Mouse (Mus musculus): Measurements from ENCODE around the gene Azin2. TPM values are rescaled to one million over a fixed set of nuclear protein-coding genes. Genes with fewer than 3 reads are reported as not detected.
A peak's percentile ranks its signal among the peaks of the same experiment; 100 is the strongest.

Gene Azin2
- total RNA-seq, 2 experiments from 2014 or later: 0.85 TPM; not detected in 1

DNA sequence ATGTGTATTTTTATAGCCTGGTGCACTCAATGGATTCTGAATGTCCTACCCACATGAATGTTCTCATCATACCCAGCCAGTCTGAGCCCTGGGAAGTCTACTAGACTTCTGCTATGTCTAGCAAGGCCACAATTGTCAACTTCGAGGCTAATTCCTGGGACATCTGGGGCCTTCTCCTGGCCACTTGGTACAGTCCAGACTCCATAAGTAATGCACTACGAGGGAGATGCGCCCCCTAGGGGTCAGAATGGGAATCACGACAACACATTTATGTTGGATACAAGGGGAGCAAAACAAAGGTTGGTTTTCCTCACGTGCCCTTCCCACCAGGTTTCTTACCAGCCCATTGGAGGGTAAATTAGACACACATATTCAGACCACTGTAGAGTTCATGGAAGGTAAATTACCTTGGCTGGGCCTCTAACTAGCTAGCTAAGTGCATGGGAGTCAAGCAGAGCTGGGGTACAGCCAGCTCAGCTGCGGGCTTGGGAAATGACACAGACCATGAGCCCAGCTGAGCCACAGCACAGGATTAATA is 14.0 kb downstream of the Azin2 start:
- ATAC-seq (replicated peaks; ENCODE audit: low FRiP score, poor library complexity, severe bottlenecking): 0 out of 2 replicates have a peak, but pooled peaks have one; percentile 50

DNA sequence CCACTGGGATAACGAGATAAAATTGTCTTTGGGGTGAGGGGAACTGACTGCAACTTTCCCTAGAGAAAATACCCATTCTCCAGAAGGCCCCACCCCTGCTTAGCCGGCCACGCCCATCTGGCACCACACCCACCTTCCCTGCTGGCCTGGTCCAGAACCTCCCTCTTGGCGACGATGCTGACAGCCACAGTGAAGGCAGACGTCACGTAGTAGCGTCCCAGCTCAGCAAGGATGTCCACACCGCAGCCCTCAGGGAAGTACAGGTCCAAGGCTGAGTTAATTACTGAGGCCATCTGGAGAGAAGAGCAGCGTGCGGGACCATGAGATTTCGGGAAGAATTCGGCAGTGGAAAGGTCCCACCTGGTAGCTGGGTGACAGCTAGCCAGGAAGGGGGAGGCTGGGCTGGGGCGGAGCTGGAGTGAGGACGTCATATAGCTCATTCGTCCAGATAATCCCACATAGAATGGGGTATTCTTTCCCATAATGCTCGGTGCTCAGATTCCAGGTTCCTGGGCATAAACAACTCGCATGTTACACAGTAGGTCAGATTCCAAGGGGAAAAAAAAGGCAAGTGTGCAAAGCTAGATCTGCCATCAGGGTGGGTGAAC is 14.8 kb downstream of the Azin2 start:
- ATAC-seq (replicated peaks; ENCODE audit: low FRiP score, poor library complexity, severe bottlenecking): no peak

DNA sequence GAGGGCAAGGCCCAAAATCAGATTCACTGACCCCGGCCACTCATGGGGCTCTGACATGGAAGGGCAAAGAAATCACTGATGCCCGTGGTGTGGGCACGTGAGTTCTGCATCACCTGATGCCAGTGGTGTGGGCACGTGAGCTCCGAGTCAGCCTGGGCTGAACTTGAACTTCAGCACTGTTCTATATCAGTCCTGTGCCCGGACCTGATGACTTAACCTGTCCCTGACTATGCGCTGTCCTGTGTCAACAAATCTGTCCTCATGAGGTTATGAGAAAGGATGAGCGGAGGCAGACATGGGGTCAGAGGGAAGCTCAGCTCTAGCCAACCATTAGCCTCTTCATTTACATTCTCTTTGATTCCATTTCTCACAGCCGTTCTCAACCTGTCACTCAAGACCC is 15.5 kb downstream of the Azin2 start:
- no peak for ATAC-seq (replicated peaks; ENCODE audit: low FRiP score, poor library complexity, severe bottlenecking)

DNA sequence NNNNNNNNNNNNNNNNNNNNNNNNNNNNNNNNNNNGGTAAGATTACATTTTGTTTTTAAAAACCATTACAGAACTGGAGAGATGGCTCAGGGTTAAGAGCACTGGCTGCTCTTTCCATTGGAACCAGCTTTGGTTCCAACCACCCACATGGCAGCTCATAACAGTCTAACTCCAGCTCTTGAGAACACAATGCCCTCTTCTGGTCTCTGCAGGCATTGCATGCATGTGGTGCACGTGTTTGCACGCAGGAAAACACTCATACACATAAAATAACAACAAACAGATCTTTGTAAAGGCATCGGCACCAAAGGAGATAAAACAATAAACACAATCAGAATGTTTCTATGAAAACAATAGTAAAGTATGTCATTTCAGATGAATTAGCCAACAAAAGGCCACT is 19.9 kb downstream of the Azin2 start:
- ATAC-seq (replicated peaks; ENCODE audit: low FRiP score, poor library complexity, severe bottlenecking): no peak; the same call in 1 of the 2 replicates

DNA sequence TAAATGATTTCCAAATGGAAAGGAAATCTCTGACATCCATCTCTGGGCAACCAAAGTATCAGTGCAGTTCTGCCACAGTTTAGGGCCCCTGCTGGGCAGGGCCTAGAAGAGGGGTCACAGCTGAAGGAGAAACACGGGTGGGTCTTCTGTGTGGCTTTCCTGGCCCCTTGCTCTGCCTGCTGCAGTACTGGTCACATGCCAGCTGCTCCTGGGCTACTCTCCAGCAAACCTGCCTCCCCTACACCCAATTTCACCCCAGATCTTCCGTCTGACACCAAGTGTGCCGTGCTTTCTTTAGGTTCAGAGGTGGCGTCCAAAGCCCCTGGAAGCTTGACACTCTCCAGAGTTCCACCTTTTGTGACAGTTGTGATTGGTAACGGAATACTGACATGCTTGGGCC is 26.6 kb downstream of the Azin2 start:
- ATAC-seq (replicated peaks; ENCODE audit: low FRiP score, poor library complexity, severe bottlenecking): no peak

DNA sequence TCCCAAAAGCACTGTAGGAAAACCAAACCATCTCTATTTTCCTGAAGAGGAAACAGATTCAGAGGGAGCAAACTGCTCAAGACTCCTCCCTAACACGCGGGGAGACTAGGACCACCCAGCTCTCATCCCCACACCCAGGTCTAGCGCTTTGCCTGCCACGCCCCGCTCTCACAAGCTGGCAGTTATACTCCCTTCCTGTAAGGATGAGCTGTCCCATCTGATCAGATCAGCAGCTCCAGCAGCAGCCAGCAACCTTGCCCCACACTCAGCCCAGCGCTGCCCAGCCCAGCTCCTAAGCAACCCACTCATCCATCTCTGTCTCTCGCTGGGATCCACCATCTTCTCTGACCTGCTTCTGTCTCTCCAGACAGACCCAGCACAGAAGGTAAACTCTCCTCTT is 29.5 kb downstream of the Azin2 start:
- no peak for ATAC-seq (replicated peaks; ENCODE audit: low FRiP score, poor library complexity, severe bottlenecking)

DNA sequence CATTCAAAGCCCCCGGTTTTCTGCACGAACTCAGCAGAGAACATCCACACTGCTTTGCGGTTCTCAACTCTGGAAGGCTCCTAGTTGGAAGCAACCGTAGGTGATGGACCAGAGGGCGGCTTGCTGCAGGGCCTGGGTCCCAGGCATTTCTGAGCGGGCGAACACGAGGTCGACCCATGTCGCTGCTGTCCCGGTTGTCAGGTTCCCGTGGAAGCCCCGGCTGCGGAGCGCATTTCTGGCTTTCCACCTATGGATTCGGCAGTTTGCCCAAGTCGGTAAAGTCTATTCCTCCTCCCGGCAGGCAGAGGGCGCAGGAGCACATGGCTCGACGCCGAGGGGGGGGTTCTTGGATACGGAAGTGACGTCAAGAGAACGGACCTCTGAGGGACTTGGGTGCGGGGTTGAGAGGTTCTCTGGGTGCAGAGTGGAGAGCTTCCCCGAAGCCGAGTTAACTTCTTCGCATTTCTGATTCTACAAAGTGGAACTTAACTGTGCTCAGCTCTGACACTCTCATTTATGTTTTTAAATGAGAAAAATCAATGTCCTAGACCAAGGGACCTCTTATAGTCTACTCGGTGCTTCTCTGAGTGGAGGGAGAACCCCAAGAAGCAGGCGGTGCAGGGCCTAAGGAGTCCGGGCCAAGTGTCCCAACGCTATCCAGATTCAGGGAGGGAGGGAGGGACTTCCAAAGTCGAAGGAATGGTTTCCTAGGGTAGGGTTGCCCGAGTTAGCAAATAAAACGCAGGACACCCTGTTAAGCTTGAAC is 37.2 kb downstream of the Azin2 start:
- ATAC-seq (replicated peaks; ENCODE audit: low FRiP score, poor library complexity, severe bottlenecking): no peak

DNA sequence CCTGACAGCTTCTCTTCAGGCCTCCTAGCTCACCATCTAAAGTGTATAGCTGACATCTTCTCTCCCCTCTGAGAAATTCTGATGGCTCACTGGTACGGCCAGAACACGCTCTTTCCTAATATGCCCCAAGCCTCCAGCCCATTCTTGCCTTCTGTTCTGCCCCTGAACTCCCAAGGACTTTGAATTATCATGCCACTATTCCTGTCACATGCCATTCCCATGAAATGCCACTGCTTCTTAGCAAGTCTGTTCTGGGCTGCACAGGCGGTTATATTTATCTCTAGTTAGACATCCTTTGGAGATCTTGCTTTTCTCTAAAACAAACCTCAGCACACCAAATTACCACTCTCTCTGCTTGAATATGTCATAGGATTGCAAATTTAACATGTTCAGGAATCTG is 38.6 kb downstream of the Azin2 start:
- ATAC-seq (replicated peaks; ENCODE audit: low FRiP score, poor library complexity, severe bottlenecking): no peak

DNA sequence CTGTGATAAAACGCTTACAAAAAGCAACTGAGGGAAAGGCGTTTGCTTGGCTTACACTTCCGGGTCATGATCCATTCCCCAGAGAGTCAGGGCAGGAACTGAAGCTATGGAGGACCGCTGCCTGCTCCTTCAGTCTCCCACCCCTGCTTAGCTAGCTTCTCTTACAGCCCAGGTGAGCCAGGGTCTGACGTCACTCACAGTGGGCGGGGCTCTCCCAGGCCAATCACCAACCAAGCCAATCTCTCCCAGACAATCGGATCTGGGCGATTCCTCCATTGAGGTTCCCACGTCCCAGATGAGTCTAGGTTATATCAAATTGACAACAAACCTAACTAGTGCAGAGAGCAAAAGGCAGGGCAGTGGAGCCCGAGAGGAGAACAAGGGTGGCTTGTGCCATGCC is 43.1 kb downstream of the Azin2 start:
- ATAC-seq (replicated peaks; ENCODE audit: low FRiP score, poor library complexity, severe bottlenecking): no peak

DNA sequence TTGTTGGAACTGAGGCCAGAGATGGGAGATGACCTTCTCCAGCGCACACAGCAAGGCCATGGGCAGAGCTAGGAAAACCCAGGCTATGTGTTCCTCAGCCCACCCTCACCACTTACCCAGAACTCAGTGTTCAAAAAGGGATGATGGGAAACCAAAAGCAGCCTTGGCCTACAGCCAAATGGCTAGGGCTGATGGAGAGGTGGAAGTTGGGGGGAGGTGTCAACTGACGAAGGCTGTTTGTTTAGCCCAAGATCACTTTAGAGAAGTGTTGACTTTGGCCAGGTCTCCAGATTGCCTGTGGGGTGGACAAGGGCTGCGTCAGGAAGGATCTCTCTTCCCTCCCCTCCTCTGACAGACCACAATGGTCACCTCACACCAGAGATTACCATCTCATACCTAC is 44.1 kb downstream of the Azin2 start:
- ATAC-seq (replicated peaks; ENCODE audit: low FRiP score, poor library complexity, severe bottlenecking): no peak

DNA sequence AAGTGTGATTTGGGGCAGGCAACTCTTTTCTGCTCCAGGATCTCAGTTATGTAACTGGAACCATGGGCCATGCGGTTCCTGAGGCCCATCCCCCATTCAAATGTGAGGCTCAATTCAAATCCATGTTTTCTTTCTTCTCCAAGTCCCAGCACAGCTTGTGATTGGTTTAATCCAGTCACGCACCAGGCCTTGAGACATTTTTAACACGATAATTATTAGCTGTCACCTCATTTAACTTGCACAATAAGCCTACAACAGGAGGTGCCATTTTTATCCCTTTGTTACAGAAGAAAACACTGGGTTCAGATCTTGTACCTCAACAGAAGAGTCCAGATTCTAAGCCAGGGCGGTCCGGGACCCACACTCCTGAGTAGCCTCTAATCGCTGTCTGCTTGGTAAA is 44.5 kb downstream of the Azin2 start:
- ATAC-seq (replicated peaks; ENCODE audit: low FRiP score, poor library complexity, severe bottlenecking): no peak

DNA sequence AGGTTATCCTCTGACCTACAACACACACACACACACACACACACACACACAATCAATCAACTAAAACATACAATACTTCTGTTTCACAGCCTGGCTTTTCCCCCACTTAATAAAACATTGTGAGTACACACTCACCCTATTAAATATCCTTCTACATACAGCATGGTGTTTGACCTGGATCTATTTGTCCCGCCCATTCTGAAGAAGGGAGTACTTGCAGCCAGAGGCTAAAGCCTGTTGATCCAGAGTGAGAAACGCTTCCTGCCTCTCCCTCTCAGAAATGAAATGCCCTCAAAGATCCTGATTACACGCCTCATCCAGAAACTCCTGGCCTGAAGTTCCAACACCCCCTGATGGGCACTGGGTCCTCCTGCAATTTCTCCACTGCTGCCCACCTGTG is 45.1 kb downstream of the Azin2 start:
- ATAC-seq (replicated peaks; ENCODE audit: low FRiP score, poor library complexity, severe bottlenecking): no peak

DNA sequence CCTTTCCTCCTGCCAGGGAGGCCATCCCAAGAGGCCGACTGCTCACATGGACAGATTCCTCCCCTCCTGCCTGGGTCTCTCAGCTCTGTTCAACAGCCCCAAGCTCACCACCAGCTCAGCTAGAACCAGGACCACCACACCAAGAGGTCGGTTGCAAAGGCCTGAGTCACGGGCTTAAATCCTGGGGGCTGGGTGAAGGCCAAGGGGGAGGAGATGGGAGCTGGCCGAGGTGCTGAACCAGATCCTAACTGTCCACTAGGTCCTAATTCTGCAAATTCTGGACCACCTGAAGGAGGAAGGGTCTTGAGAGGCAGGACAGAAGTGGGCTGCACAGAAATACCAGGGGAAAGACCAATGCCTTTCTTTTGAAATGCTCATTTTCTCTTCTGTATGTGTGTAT is 48.4 kb downstream of the Azin2 start:
- no peak for ATAC-seq (replicated peaks; ENCODE audit: low FRiP score, poor library complexity, severe bottlenecking)

DNA sequence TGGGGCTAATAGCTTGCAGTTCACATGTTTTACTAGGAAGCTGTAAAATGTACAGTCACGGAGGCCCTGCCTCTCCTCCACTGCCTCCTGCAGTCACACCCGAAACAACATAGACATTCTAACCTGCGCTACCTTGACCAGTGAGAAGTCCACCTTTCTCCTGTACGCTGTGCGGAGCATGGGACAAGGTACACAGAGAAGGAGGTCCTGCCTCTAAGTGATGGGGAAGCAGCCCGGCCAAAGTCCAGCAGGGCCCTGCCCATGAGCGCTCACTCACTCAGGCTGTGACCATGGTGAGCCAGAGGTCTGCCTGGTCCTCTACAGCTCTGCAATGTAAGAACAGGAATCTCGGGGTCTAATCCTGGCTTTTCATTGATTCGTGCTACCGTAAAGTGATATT is 50.2 kb downstream of the Azin2 start:
- no peak for ATAC-seq (replicated peaks; ENCODE audit: low FRiP score, poor library complexity, severe bottlenecking)

DNA sequence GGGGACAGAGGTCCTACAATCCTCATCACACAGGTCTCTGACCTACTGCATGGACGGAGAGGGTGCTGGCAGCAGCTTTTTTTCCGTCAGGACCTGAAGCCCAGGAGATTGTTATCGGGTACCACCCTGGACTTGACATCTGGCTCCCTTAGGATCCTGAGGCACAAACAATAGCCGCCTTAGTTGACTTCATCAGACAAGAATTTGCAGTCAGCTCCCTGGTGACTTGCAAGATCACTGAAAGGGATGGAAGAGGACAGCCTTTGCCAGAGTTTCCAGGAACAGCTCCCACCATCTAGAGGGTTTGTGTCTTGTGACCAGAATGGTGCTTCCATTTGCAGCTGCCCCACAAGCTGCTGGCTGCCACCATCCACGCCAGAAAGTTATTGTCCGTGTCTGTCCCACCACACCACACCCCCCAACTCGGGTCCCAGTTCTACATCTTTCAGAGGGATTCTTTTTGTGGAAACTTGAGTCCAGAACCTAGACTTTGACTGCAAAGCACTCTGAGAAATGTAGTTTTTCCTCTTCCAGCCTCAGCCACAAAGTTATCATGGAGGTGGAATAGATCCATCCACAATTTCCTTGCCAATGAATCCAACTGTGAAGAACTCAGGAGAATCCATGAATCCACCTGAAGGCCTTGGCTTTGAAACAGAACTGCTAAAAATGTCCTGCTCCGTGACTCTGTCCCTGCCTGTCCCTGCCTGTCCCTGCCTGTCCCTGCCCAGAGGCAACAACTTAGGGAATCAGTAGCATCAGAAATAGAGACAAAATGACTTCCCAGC is 51.8 kb downstream of the Azin2 start:
- no peak for ATAC-seq (replicated peaks; ENCODE audit: low FRiP score, poor library complexity, severe bottlenecking)

DNA sequence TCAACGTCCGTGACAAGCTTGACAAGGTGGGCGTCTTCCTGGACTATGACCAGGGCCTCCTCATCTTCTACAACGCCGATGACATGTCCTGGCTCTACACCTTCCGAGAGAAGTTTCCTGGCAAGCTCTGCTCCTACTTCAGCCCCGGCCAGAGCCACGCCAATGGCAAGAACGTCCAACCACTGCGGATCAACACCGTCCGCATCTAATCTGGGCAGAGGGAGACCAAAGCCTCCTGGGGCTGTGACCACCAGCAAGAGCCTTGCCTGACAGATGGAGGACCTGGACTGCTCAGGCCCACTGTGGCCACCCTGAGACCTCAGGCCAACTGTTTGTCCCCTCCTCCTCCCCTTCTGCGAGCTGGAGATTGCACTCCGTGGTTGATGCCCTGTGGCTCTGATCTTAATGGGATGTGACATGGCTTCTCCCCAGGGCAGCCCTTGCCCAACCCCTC is 52.8 kb downstream of the Azin2 start:
- ATAC-seq (replicated peaks; ENCODE audit: low FRiP score, poor library complexity, severe bottlenecking): 0 out of 2 replicates have a peak, but pooled peaks have one; percentile 26

DNA sequence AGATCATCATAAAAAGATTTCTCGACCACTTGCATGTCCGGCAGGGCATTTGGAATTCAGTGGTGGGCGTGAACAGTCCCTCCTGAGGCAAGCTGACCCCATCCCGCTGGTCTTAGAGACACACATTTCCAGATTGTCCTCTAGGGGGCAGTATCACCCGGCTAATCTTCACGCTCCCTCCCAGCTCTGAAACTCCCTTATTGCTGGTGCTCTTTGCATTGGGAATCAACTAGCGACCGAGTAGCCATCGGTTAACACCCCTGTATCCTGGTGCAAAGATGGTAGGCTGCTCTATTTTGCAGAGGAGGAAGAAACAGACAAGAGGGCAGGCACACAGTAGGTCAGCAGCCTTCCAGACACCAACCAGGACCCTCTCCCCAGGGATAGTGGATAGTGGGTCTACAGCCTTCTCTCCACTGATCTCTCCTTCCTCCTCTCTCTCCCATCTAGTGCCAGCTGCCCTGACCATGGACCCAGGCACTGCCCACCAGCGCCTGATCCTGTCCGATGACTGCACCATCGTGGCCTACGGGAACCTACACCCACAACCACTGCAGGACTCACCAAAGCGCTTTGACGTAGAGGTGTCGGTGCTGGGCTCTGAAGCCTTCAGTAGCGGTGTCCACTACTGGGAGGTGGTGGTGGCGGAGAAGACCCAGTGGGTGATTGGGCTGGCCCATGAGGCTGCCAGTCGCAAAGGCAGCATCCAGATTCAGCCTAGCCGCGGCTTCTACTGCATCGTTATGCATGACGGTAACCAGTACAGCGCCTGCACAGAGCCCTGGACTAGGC is 53.5 kb downstream of the Azin2 start:
- no peak for ATAC-seq (replicated peaks; ENCODE audit: low FRiP score, poor library complexity, severe bottlenecking)

DNA sequence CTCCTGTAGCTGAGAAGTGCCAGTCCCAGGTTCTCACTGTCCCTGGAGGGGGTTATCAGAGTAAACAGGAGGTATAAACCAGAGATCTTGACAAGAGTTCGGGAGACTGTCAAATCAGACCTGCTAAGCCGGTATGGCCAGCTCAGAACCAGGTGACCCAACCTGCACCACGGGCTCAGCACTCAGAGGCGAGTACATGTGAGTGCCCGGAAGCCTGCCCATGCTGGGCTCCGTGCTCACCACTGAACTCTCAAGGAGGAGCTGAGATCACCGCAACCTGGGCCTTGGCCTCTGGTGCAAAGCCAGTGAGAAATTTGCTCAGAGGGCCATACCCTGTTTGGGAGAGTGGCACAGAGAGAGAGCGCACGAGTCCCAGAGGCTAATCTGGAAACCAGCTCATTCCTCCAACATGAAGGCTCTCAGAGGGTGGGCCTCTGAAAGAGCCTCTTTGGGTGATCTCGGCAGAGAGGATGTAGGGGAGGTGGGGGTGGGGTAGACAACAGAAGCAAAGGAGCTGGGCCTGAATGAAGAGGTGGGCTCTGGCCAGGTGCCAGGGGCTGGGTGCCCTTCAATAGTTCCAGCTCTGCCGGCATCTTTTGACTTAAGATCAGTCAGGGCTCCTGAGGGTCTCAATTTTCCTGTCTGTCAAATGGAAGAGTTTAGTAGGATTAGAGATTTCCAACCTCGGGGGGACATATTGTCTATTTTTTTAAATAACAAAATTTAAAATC is 54.8 kb downstream of the Azin2 start:
- ATAC-seq (replicated peaks; ENCODE audit: low FRiP score, poor library complexity, severe bottlenecking): no peak

DNA sequence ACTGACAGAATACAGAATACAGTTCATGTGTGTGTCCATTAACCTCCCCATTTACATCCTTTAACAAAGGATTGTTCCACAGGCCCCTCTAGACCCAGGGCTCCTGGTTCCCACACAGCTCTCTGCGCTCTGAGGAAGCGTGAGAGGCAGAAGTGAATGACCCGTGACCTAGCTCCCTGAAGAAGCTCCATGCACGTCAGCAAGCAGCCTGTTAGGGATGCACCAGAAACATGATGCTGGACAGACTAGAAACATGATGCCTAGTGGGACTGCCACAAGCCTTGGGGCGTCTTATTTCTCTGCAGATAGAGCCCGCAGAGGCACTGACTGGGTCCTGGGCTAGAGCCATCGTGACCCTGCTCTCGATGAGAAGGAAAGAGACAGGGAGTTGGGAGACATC is 55.5 kb downstream of the Azin2 start:
- no peak for ATAC-seq (replicated peaks; ENCODE audit: low FRiP score, poor library complexity, severe bottlenecking)

Data from erythroblast, adult 5-6 weeks (primary cell).